Mouse (Mus musculus) fibroblast of lung, adult 2 months (primary cell): Measurements from ENCODE around the gene Ndrg4.

ENCODE experiments used
- DNase-seq: peaks from one replicate; pipeline ENCODE4 v3.0.0-alpha.2; 2011; ENCODE audit warnings: low read depth

Gene Ndrg4

DNA sequence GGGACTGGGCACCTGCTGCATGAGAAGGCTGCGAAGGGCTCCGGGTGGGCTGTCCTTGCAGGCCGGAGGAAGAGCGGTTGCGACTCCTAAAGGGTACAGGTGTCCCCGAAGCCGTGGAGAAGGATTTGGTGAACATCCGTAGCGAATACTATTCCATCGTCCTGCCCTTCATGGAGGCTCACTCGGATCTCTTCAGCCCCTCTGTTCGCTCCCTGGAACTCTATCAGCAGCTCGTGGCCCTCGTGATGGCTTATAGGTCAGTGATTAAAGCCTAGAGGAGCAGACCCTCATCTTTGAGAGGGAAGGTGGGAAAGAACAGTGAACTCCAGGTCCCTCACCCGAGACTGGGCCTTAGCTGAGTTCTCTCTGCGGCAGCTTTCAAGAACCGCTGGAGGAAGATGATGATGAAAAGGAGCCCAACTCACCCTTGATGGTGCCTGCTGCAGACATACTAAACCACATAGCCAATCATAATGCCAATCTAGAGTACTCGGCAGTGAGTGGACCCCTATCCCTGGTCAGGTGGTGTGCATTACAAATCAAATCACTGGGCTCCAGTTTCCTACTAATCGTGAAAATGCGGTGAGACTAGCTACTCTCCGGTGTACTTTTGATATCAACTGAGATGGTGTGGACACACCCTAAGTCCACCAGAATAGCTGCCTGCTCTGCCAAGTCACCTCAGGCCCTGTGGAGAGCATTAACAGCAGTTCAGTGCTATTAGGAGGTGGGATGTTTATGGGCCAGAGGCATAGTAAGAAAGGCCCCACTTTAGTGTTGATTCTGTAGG lies 40.0 kb downstream of the Ndrg4 start:
- DNase-seq: no peak

DNA sequence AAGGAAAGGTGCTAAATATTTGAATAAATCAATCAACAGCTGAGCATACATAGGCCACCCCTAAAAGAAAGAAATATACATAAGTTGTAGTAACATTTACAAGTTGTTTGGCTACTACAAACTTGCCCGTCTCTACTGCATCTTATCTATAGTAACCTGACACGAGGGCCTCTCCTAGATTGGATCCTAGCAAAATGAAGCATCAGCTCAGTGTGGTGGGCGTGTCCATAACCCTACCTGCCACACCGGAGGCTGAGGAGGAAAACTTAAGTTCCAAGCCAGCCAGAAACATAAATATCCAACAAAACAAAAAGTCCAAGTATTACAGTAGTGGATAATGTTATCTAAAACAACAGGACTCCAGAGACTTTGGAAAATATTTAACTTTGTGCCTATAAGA lies 50.8 kb downstream of the Ndrg4 start:
- DNase-seq: no peak

- DNase-seq: no peak
These were observed 61.8 kb downstream of the Ndrg4 start for GRCm38 (mm10) chr8:95738596-95738995.

DNA sequence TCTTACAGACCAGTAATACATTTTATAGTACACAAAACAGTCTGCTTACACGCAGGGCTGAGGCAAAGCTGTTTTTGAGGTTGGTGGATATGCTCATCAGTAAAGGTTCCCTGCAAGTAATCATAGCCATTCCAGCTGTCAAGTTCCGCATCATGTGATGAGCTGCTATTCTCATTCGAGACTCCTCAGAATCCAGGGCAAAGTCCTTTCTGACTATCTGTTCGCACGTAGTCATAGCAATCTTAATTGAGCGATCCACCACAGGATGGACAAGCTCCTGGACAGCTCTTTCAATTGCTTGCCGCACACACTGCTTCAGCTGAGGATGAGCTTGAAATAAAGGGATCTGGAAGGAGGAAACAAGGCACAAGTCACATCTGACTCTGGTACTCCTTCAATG lies 65.0 kb downstream of the Ndrg4 start:
- DNase-seq: no peak

DNA sequence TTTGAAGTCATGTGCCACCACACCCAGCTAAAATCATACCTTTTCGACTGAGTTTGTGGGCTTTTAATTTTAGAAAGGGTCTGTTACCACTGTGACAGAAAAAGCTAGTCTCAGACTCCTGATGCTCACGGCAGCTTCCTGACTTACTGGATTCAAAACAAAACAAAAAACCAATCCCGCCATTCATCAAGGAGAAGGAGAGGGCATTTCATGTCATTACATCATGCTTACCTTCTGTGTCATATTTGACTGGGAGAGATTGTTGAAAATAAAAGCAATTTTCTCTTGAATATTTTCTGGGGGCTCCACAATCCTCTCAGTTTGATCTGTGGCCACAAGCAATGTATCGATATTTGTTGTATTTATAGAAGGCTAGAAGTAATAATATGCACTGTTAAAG lies 71.2 kb downstream of the Ndrg4 start:
- no peak for DNase-seq

GRCm38 (mm10) chr8:95751924-95752323 lies 75.1 kb downstream of the Ndrg4 start:
- DNase-seq: no peak

GRCm38 (mm10) chr8:95760323-95760722 lies 83.5 kb downstream of the Ndrg4 start:
- no peak for DNase-seq

- no peak for DNase-seq
These were observed 87.4 kb downstream of the Ndrg4 start for GRCm38 (mm10) chr8:95764133-95764532.
